Mouse (Mus musculus): ENCODE data around the gene Agap1. TPM values are rescaled to one million over a fixed set of nuclear protein-coding genes. Genes with fewer than 3 reads are reported as not detected.

The Agap1 gene
- polyA plus RNA-seq, 1 experiment: 4.3 TPM

- TF ChIP-seq POLR2A (IDR thresholded peaks at IDR 0.05; ENCODE audit: control insufficient read depth, extremely low read depth, insufficient read depth, low read length, poor library complexity) (no peak), CTCF (IDR thresholded peaks at IDR 0.05; ENCODE audit: borderline replicate concordance, control insufficient read depth, extremely low read depth, insufficient read depth, low read length, poor library complexity) (no peak)
- no peaks in the 10 kb centered on the region for H3K27me3 ChIP-seq (ENCODE audit: control insufficient read depth, insufficient read depth, low read length)
- no peaks in the 10 kb centered on the region for H3K36me3 ChIP-seq (ENCODE audit: control insufficient read depth, insufficient read depth, low read length)
- no peak overlapping the region for H3K27ac ChIP-seq (ENCODE audit: control insufficient read depth, insufficient read depth, low read length)
- no peak overlapping the region for H3K4me3 ChIP-seq (ENCODE audit: control insufficient read depth, insufficient read depth, low read length)
- 86% methylated on average over 6 of the region's 6 CpGs for whole genome bisulfite sequencing
- DNase-seq: no peak
- H3K4me1 ChIP-seq (replicated peaks; ENCODE audit: control insufficient read depth, insufficient read depth, low read length): no peaks in the 10 kb centered on the region
Observed at GRCm38 (mm10) chr1:89543312-89543711, 88.7 kb downstream of the Agap1 start.

GRCm38 (mm10) chr1:89544094-89544493 is 89.5 kb downstream of the Agap1 start:
- Histone ChIP-seq H3K27me3 (ENCODE audit: control insufficient read depth, insufficient read depth, low read length) (no peaks in the 10 kb centered on the region), H3K4me1 (replicated peaks; ENCODE audit: control insufficient read depth, insufficient read depth, low read length) (no peaks in the 10 kb centered on the region), H3K4me3 (ENCODE audit: control insufficient read depth, insufficient read depth, low read length) (no peak overlapping the region), H3K27ac (ENCODE audit: control insufficient read depth, insufficient read depth, low read length) (no peak overlapping the region), H3K36me3 (ENCODE audit: control insufficient read depth, insufficient read depth, low read length) (no peaks in the 10 kb centered on the region)
- WGBS: 93% methylated on average over 4 of the region's 4 CpGs
- no peak for TF ChIP-seq CTCF (IDR thresholded peaks at IDR 0.05; ENCODE audit: borderline replicate concordance, control insufficient read depth, extremely low read depth, insufficient read depth, low read length, poor library complexity)
- no peak for DNase-seq

GRCm38 (mm10) chr1:89545099-89545498 is 90.5 kb downstream of the Agap1 start:
- no peak for DNase-seq
- no peak for TF ChIP-seq CTCF (IDR thresholded peaks at IDR 0.05; ENCODE audit: borderline replicate concordance, control insufficient read depth, extremely low read depth, insufficient read depth, low read length, poor library complexity)
- no peak for TF ChIP-seq POLR2A (IDR thresholded peaks at IDR 0.05; ENCODE audit: control insufficient read depth, extremely low read depth, insufficient read depth, low read length, poor library complexity)
- no peaks in the 10 kb centered on the region for H3K27me3 ChIP-seq (ENCODE audit: control insufficient read depth, insufficient read depth, low read length)
- H3K36me3 ChIP-seq (ENCODE audit: control insufficient read depth, insufficient read depth, low read length): no peaks in the 10 kb centered on the region
- no peak overlapping the region for H3K27ac ChIP-seq (ENCODE audit: control insufficient read depth, insufficient read depth, low read length)
- no peak overlapping the region for H3K4me3 ChIP-seq (ENCODE audit: control insufficient read depth, insufficient read depth, low read length)
- WGBS: 82% methylated on average over 4 of the region's 4 CpGs
- no peaks in the 10 kb centered on the region for H3K4me1 ChIP-seq (replicated peaks; ENCODE audit: control insufficient read depth, insufficient read depth, low read length)

- Histone ChIP-seq H3K4me1 (replicated peaks; ENCODE audit: control insufficient read depth, insufficient read depth, low read length) (no peaks in the 10 kb centered on the region), H3K4me3 (ENCODE audit: control insufficient read depth, insufficient read depth, low read length) (no peak overlapping the region), H3K36me3 (ENCODE audit: control insufficient read depth, insufficient read depth, low read length) (no peaks in the 10 kb centered on the region), H3K27me3 (ENCODE audit: control insufficient read depth, insufficient read depth, low read length) (no peaks in the 10 kb centered on the region), H3K27ac (ENCODE audit: control insufficient read depth, insufficient read depth, low read length) (no peak overlapping the region)
- no peak for DNase-seq
- 91% methylated on average over 18 of the region's 18 CpGs for WGBS
- no peak for TF ChIP-seq CTCF (IDR thresholded peaks at IDR 0.05; ENCODE audit: borderline replicate concordance, control insufficient read depth, extremely low read depth, insufficient read depth, low read length, poor library complexity)
- TF ChIP-seq POLR2A (IDR thresholded peaks at IDR 0.05; ENCODE audit: control insufficient read depth, extremely low read depth, insufficient read depth, low read length, poor library complexity): no peak
Observed at GRCm38 (mm10) chr1:89547525-89548504, 93.2 kb downstream of the Agap1 start.

- Histone ChIP-seq H3K36me3 (ENCODE audit: control insufficient read depth, insufficient read depth, low read length) (no peaks in the 10 kb centered on the region), H3K27ac (ENCODE audit: control insufficient read depth, insufficient read depth, low read length) (no peak overlapping the region), H3K4me1 (replicated peaks; ENCODE audit: control insufficient read depth, insufficient read depth, low read length) (no peaks in the 10 kb centered on the region), H3K4me3 (ENCODE audit: control insufficient read depth, insufficient read depth, low read length) (no peak overlapping the region), H3K27me3 (ENCODE audit: control insufficient read depth, insufficient read depth, low read length) (no peaks in the 10 kb centered on the region)
- TF ChIP-seq POLR2A (IDR thresholded peaks at IDR 0.05; ENCODE audit: control insufficient read depth, extremely low read depth, insufficient read depth, low read length, poor library complexity) (no peak), CTCF (IDR thresholded peaks at IDR 0.05; ENCODE audit: borderline replicate concordance, control insufficient read depth, extremely low read depth, insufficient read depth, low read length, poor library complexity) (no peak)
- 93% methylated on average over 25 of the region's 25 CpGs for WGBS
- no peak for DNase-seq
Observed at GRCm38 (mm10) chr1:89550061-89550869, 95.7 kb downstream of the Agap1 start.

GRCm38 (mm10) chr1:89552470-89552869 is 97.9 kb downstream of the Agap1 start:
- no peak for TF ChIP-seq CTCF (IDR thresholded peaks at IDR 0.05; ENCODE audit: borderline replicate concordance, control insufficient read depth, extremely low read depth, insufficient read depth, low read length, poor library complexity)
- no peak for TF ChIP-seq POLR2A (IDR thresholded peaks at IDR 0.05; ENCODE audit: control insufficient read depth, extremely low read depth, insufficient read depth, low read length, poor library complexity)
- Histone ChIP-seq H3K27me3 (ENCODE audit: control insufficient read depth, insufficient read depth, low read length) (no peaks in the 10 kb centered on the region), H3K4me3 (ENCODE audit: control insufficient read depth, insufficient read depth, low read length) (no peak overlapping the region), H3K4me1 (replicated peaks; ENCODE audit: control insufficient read depth, insufficient read depth, low read length) (no peaks in the 10 kb centered on the region), H3K36me3 (ENCODE audit: control insufficient read depth, insufficient read depth, low read length) (no peaks in the 10 kb centered on the region), H3K27ac (ENCODE audit: control insufficient read depth, insufficient read depth, low read length) (no peak overlapping the region)
- 90% methylated on average over 1 of the region's 1 CpGs for WGBS
- no peak for DNase-seq

Data from thymus, adult 2 months (tissue).